Mouse (Mus musculus) embryonic facial prominence, embryonic 13.5 days (tissue): ENCODE measurements around the gene Apbb2. TPM values are rescaled to one million over a fixed set of nuclear protein-coding genes. Genes with fewer than 3 reads are reported as not detected.

Experiments used
- ATAC-seq: fragments of 200-750 bp; cut with Nextera tagmentation; 2 replicates; pipeline ENCODE4 v1.8.0; 2017; ENCODE audit warnings: low read depth; ENCODE audit not compliant: insufficient number of reproducible peaks, insufficient read depth, low FRiP score, low TSS enrichment
- H3K27ac ChIP-seq: fragments of 300-500 bp; sonication (generic); 2 replicates; pipeline ENCODE4 v1.5.1; 2015; ENCODE audit warnings: moderate library complexity, mild to moderate bottlenecking, inconsistent platforms
- H3K27me3 ChIP-seq: fragments of 300-500 bp; sonication (generic); 2 replicates; pipeline ENCODE4 v1.6.1; 2015; ENCODE audit warnings: mild to moderate bottlenecking, inconsistent platforms
- H3K36me3 ChIP-seq: fragments of 300-500 bp; sonication (generic); 2 replicates; pipeline ENCODE4 v1.6.1; 2015; ENCODE audit warnings: mild to moderate bottlenecking, inconsistent platforms
- H3K4me1 ChIP-seq: fragments of 300-500 bp; sonication (generic); 2 replicates; pipeline ENCODE4 v1.6.1; 2015; ENCODE audit warnings: inconsistent platforms
- H3K4me2 ChIP-seq: fragments of 300-500 bp; sonication (generic); 2 replicates; pipeline ENCODE4 v1.6.1; 2015; ENCODE audit warnings: moderate library complexity, mild to moderate bottlenecking, inconsistent platforms
- H3K4me3 ChIP-seq: fragments of 300-500 bp; sonication (generic); 2 replicates; pipeline ENCODE4 v1.5.1; 2015; ENCODE audit warnings: mild to moderate bottlenecking, inconsistent platforms
- H3K9ac ChIP-seq: fragments of 300-500 bp; sonication (generic); 2 replicates; pipeline ENCODE4 v1.6.1; 2015; ENCODE audit warnings: mild to moderate bottlenecking, inconsistent platforms
- H3K9me3 ChIP-seq: fragments of 300-500 bp; sonication (generic); 2 replicates; pipeline ENCODE4 v1.6.1; 2016; ENCODE audit warnings: inconsistent platforms
- WGBS: fragments of 180-500 bp; shearing (Covaris S2); methylation state at CpG from one replicate; pipeline ENCODE4 v1.1.7; 2015; ENCODE audit warnings: mixed read lengths; 5-methylcytosine and 5-hydroxymethylcytosine counted together
- polyA plus RNA-seq: library from polyadenylated mRNA; unstranded; fragments of >200 nt; fragmentation: Nextera tagmentation; extraction: Ambion mirVana; gene quantifications from 2 replicates; pipeline ENCODE4 v1.2.1, GENCODE M21; 2015

Apbb2 gene
- polyA plus RNA-seq, 1 experiment from 2014 or later = 74.1 TPM

- H3K9ac ChIP-seq = no peak overlapping the region
- peaks cover 29% of the 10 kb centered on the region for H3K4me1 ChIP-seq
- 77% methylated on average over 13 of the region's 13 CpGs for WGBS
- H3K4me3 ChIP-seq = no peak overlapping the region
- H3K27me3 ChIP-seq = no peaks in the 10 kb centered on the region
- no peak overlapping the region for H3K4me2 ChIP-seq
- H3K36me3 ChIP-seq = no peaks in the 10 kb centered on the region
- ATAC-seq = no peak
- H3K27ac ChIP-seq = no peak overlapping the region
- no peaks in the 10 kb centered on the region for H3K9me3 ChIP-seq
Observed at GRCm38 (mm10) chr5:66572086-66572855, 46.3 kb downstream of the Apbb2 start.

DNA sequence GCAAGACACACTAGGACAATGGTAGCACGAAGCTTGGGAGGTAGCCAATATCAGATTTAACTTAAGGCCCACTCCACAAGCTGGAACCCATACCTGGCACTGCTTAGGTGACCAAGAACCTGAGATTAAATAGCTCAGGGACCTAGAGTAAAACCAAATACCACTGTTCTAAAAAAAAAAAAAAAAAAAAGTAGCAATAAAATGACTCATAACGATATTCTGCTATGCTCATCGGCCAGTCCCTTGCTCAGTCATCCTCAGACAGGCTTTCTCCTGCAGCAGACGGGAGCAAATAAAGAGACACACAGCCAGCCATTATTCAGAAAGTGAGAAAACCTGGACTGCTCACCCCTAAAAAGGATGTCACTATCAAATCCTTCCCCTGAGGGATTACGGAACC, 47.9 kb downstream of the Apbb2 start:
- no peaks in the 10 kb centered on the region for H3K36me3 ChIP-seq
- H3K27me3 ChIP-seq = no peaks in the 10 kb centered on the region
- ATAC-seq = no peak
- peaks cover 18% of the 10 kb centered on the region for H3K4me1 ChIP-seq
- H3K4me3 ChIP-seq = no peak overlapping the region
- no peak overlapping the region for H3K4me2 ChIP-seq
- no peak overlapping the region for H3K27ac ChIP-seq
- no peak overlapping the region for H3K9ac ChIP-seq
- WGBS = 94% methylated on average over 5 of the region's 5 CpGs
- no peaks in the 10 kb centered on the region for H3K9me3 ChIP-seq

- Histone ChIP-seq H3K27me3 (no peaks in the 10 kb centered on the region), H3K4me1 (peaks cover 18% of the 10 kb centered on the region), H3K27ac (no peak overlapping the region), H3K4me2 (no peak overlapping the region), H3K9ac (no peak overlapping the region), H3K9me3 (no peaks in the 10 kb centered on the region), H3K36me3 (no peaks in the 10 kb centered on the region), H3K4me3 (no peak overlapping the region)
- WGBS = 70% methylated on average over 9 of the region's 9 CpGs
- no peak for ATAC-seq
Observed at GRCm38 (mm10) chr5:66569141-66569801, 49.3 kb downstream of the Apbb2 start.

DNA sequence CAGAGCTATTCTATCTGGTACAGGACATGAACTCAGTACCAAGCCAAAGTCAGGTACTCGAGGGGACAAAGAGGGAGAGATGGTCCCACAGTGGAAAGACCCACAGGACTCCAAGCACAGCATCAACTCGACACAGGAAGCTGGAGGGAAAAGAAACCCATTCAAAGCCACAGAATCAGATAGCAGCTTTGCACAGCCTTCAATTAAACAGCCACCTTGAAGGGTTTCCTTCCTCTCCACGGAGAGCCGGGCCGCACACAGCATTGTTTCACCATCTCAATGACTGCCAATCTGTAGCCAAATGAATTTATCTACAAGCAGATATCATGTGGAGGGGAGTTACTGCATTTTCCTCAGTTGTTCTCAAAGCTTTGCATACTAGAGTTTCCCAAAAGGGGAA, 50.6 kb downstream of the Apbb2 start:
- no peak overlapping the region for H3K27ac ChIP-seq

DNA sequence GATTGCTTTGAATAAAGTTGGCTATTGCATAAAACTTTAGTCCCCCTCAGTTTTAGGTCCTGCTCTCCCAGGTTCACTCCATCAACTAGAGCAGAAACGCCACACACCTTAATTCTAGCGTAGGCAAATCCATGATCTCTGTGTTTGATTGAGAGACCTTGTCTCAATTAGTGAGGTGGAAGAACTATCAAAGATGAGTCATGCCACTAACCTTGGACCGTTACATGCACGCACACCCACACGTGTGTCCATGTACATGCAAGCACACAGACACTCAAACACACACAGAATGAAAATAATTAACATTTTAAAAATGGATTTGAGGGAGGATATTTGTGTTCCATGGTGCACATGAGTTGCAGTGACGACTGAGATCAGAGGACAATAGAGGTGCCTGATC, 51.2 kb downstream of the Apbb2 start:
- WGBS = 94% methylated on average over 6 of the region's 6 CpGs
- Histone ChIP-seq H3K4me1 (peaks cover 14% of the 10 kb centered on the region; the same call in 1 of the 2 replicates), H3K9me3 (no peaks in the 10 kb centered on the region), H3K4me3 (no peak overlapping the region), H3K36me3 (no peaks in the 10 kb centered on the region), H3K4me2 (no peak overlapping the region), H3K27me3 (no peaks in the 10 kb centered on the region), H3K9ac (no peak overlapping the region), H3K27ac (no peak overlapping the region)
- ATAC-seq = no peak

More for the DNA sequence above, 50.6 kb downstream of the Apbb2 start:
- Histone ChIP-seq H3K27me3 (no peaks in the 10 kb centered on the region), H3K9me3 (no peaks in the 10 kb centered on the region), H3K4me1 (peaks cover 13% of the 10 kb centered on the region), H3K36me3 (no peaks in the 10 kb centered on the region), H3K4me3 (no peak overlapping the region), H3K4me2 (no peak overlapping the region), H3K9ac (no peak overlapping the region)
- 73% methylated on average over 5 of the region's 5 CpGs for WGBS
- no peak for ATAC-seq

- WGBS = 73% methylated on average over 8 of the region's 8 CpGs
- Histone ChIP-seq H3K4me1 (peaks cover 28% of the 10 kb centered on the region), H3K4me3 (no peak overlapping the region), H3K4me2 (no peak overlapping the region), H3K27me3 (no peaks in the 10 kb centered on the region), H3K9me3 (no peaks in the 10 kb centered on the region; the same call in 1 of the 2 replicates), H3K36me3 (no peaks in the 10 kb centered on the region), H3K27ac (peak overlapping the region; percentile 44; the same call in 1 of the 2 replicates), H3K9ac (no peak overlapping the region)
- ATAC-seq = no peak
Observed at GRCm38 (mm10) chr5:66559591-66560175, 58.9 kb downstream of the Apbb2 start.

DNA sequence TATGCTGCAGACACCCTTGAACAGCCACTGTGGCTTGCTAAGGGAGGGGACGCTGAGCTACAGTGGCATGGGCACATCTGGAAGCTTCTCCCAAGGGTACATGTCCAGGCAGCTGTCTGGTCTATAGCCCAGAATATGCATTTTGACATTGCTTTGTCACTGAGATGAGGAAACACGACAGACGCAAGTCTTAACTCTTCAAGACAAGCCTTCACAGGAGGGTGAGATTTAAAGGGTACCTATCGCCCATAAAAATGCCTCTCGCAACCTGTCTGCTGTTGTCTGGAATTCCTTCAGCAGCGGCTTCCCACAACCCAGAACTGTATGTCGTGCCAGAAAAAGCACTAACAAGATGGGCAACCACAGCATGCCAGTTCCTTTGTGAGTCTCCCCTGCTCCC, 60.5 kb downstream of the Apbb2 start:
- no peak overlapping the region for H3K9ac ChIP-seq
- H3K4me3 ChIP-seq = no peak overlapping the region
- 87% methylated on average over 7 of the region's 7 CpGs for WGBS
- H3K4me1 ChIP-seq = peaks cover 40% of the 10 kb centered on the region
- no peak for ATAC-seq
- H3K27me3 ChIP-seq = no peaks in the 10 kb centered on the region
- no peaks in the 10 kb centered on the region for H3K36me3 ChIP-seq
- no peaks in the 10 kb centered on the region; the same call in 1 of the 2 replicates for H3K9me3 ChIP-seq
- no peak overlapping the region for H3K4me2 ChIP-seq
- no peak overlapping the region for H3K27ac ChIP-seq

DNA sequence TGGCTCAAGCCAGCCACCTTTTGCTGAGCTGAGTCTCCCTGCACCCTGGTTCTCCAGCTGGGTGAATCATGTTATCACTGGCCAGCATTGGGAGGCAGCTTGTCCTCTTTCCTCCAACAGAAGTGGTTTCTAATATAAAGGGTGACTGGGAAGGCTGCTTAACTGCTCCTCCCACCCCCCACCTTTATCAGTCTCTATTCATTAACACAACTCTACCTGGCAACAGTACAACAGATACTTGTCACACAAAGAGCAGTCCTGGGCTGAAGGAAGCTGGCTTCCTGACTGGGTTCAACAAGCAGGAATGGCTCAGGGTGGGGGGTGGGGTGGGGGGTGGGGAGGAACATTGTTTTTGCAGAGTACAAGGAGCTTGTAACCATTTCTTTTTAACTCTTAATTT, 64.7 kb downstream of the Apbb2 start:
- no peak overlapping the region for H3K27ac ChIP-seq
- H3K4me2 ChIP-seq = no peak overlapping the region
- H3K4me1 ChIP-seq = peaks cover 32% of the 10 kb centered on the region
- H3K4me3 ChIP-seq = no peak overlapping the region
- H3K9me3 ChIP-seq = peaks cover 1% of the 10 kb centered on the region; the same call in 1 of the 2 replicates
- H3K9ac ChIP-seq = no peak overlapping the region
- no peaks in the 10 kb centered on the region for H3K36me3 ChIP-seq
- H3K27me3 ChIP-seq = no peaks in the 10 kb centered on the region
- ATAC-seq = no peak

DNA sequence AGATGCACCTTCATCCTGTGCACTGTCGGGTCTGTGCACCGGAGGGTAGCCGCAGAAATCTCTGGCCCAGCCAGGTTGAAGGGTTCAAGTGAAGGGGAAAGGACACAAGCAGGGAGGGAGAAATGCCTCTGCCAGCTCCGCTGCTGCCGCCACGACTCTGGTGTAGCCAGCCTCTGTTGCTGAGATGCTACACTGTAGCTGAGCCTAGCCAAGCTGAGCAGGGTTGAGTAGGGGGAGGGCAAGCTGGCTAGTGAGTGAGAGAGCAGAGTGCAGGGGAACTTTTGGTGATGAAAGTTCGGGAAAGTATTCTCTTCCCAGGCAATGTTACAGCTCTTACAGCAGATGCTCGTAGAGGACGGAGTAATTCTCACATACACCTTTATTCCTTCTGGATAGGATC, 66.3 kb downstream of the Apbb2 start:
- ATAC-seq = no peak
- H3K4me3 ChIP-seq = no peak overlapping the region
- peaks cover 6% of the 10 kb centered on the region; the same call in 1 of the 2 replicates for H3K36me3 ChIP-seq
- 79% methylated on average over 9 of the region's 9 CpGs for WGBS
- H3K9me3 ChIP-seq = peaks cover 7% of the 10 kb centered on the region; the same call in 1 of the 2 replicates
- H3K4me1 ChIP-seq = peaks cover 27% of the 10 kb centered on the region
- H3K4me2 ChIP-seq = no peak overlapping the region
- H3K27me3 ChIP-seq = no peaks in the 10 kb centered on the region
- no peak overlapping the region for H3K9ac ChIP-seq
- H3K27ac ChIP-seq = no peak overlapping the region

DNA sequence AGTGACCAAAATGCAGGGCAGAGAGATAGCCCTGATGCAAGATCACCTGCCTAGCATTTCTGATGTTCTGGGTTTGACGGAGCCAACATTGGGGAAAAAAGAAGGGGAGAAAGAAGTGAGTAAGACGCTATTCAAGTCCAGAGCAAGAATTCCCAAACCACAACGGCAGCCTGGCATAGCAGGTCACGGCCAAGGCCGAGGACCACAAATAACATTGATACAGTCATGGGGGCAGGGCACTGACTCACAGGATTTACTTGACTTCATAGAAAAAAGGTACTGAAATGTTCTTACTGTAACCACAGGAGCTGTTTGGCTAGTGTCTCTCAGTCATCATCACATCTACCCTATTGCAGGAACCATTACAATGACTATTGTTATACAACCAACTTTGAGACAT, 68.3 kb downstream of the Apbb2 start:
- peak overlapping the region; percentile 49 for H3K27ac ChIP-seq
- peaks cover 6% of the 10 kb centered on the region; the same call in 1 of the 2 replicates for H3K36me3 ChIP-seq
- no peak overlapping the region for H3K4me2 ChIP-seq
- WGBS = 85% methylated on average over 5 of the region's 5 CpGs
- 0 out of 2 replicates have a peak, but pooled peaks cover 7% of the 10 kb centered on the region for H3K9me3 ChIP-seq
- H3K27me3 ChIP-seq = no peaks in the 10 kb centered on the region
- H3K4me3 ChIP-seq = no peak overlapping the region
- H3K9ac ChIP-seq = no peak overlapping the region
- ATAC-seq = no peak
- H3K4me1 ChIP-seq = peaks cover 42% of the 10 kb centered on the region

DNA sequence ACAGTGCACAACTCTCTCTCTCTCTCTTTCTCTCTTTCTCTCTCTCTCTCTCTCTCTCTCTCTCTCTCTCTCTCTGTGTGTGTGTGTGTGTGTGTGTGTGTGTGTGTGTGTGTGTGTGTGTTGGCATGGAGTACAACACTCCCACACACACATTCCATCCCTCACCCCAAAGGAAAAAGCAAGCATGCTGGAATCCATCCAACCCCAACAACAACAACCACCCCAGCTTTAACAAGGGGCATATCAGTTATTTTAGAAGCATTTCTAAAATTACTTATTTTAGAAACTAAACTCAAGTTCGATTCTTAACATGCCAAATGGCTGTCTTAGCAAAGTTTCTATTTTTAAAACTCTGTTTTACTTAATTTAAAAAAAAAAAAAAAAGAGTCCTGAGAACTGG, 68.9 kb downstream of the Apbb2 start:
- Histone ChIP-seq H3K4me1 (peaks cover 46% of the 10 kb centered on the region), H3K4me3 (no peak overlapping the region), H3K36me3 (peaks cover 6% of the 10 kb centered on the region; the same call in 1 of the 2 replicates), H3K4me2 (no peak overlapping the region), H3K27ac (peak overlapping the region; percentile 49; the same call in 1 of the 2 replicates), H3K9me3 (0 out of 2 replicates have a peak, but pooled peaks cover 7% of the 10 kb centered on the region), H3K9ac (no peak overlapping the region), H3K27me3 (no peaks in the 10 kb centered on the region)
- WGBS = 40% methylated on average over 1 of the region's 1 CpGs
- no peak for ATAC-seq
